Mouse (Mus musculus) kidney, adult 2 months (tissue): ENCODE measurements around the gene Hist2h3c1.

ENCODE experiments used
- CTCF ChIP-seq: fragments of 200-500 bp; conservative IDR thresholded peaks from 2 replicates; pipeline ENCODE4 v1.5.1; 2011; ENCODE audit warnings: low read depth, mild to moderate bottlenecking, control low read depth, low read length, moderate library complexity, mixed read lengths; ENCODE audit not compliant: insufficient read depth, insufficient read length
- POLR2A ChIP-seq: fragments of 200-500 bp; IDR thresholded peaks from one replicate; pipeline ENCODE4 v1.6.1; 2011; ENCODE audit warnings: low read depth, low read length, control low read depth

GRCm38 (mm10) chr3:96264404-96264949, 18.0 kb downstream of the Hist2h3c1 start:
- no peak for TF ChIP-seq POLR2A
- no peak for TF ChIP-seq CTCF
